Mouse (Mus musculus): ENCODE results near the gene Ednra. TPM values are rescaled to one million over a fixed set of nuclear protein-coding genes. Genes with fewer than 3 reads are reported as not detected.
A peak's percentile ranks its signal among the peaks of the same experiment; 100 is the strongest.

The Ednra gene
- 1 to 10 TPM; 4.5 to 6.4 TPM for total RNA-seq (2021)
- long read RNA-seq, experiment 1, partial matches to known transcripts: 1 of 3 reads
- long read RNA-seq, experiment 1, other reads (novel, unspliced or antisense): 0 of 3 reads
- long read RNA-seq, experiment 2, partial matches to known transcripts: 2 of 4 reads
- long read RNA-seq, experiment 2, other reads (novel, unspliced or antisense): 0 of 4 reads

DNA sequence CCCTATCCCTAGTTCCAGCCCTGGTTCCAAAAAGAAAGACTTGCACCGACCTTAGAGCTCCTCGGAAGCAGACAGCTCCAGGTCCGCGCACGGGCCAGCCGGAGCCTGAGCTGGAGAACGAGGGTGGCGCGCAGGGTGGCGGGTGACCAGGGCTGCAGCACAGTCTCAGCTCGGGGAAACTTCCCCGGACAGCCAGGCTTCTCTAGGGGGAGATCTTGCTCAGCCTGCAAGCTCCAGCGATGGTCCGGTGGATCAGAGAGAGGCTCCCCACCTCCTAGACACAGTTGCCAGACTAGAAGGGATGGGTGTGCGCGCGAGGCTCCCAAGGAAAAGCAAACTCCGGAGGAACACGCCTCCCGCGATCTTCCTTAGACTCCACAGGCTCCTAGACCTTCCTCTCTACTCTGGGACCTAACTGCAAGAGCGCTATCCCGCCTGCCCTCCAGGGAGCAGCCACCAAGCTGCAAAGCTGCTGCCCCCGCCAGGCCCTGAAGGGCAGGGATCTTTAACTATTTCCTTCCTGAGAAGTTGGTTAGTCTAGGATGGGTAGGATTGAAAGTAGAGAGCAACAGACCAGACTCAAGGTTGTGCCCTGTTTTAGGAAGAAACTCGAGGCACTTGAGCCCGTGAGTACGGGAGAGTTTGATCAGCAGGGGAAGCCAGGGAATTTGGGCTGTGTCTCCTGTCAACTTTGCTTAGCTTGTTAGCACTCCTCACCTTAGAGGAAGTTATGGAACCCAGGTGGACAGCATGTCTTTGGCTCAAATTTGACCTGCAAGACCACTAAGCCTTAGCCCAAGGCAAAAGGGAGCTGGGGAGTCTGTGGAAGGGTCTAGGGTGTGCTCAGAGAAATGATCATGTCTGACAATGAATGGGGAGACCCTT is at the start of gene Ednra:
Gene Ednra, minus strand, starts transcription at position 419 of the 885 bp plus-strand sequence.
- peak; percentile 51 for TF ChIP-seq CTCF (conservative IDR thresholded peaks at IDR 0.05)
- Histone ChIP-seq H3K4me3 (peak within 1 kb of the TSS; percentile 53), H3K27ac (peak within 1 kb of the TSS; percentile 81)
- DNase-seq (ENCODE audit: low spot score in 2 of 2): peak in 1 of 2 experiments; percentile 3

DNA sequence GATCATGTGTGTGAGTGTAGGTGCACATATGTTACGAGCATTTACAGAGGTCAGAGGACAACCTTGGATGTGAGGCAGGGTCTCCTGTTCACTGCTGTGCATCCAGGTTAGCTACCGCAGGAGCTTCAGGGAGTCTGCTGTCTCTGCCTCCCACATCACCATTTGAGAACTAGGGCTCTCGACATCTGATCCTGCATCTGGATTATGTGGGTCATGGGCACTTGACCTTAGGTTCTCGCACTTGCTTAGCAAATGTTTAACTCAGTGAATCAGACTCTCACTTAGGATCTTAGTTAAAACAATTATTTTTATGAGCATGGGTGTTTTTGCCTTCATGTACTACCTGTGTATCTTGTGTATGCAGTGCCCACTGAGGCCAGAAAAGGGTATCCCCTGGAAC is 49.6 kb upstream of the Ednra start:
- DNase-seq (ENCODE audit: low spot score in 2 of 2): no peak
- H3K27ac ChIP-seq: no peak overlapping the region
- no peak overlapping the region for H3K4me3 ChIP-seq
- no peak for TF ChIP-seq CTCF (conservative IDR thresholded peaks at IDR 0.05)

DNA sequence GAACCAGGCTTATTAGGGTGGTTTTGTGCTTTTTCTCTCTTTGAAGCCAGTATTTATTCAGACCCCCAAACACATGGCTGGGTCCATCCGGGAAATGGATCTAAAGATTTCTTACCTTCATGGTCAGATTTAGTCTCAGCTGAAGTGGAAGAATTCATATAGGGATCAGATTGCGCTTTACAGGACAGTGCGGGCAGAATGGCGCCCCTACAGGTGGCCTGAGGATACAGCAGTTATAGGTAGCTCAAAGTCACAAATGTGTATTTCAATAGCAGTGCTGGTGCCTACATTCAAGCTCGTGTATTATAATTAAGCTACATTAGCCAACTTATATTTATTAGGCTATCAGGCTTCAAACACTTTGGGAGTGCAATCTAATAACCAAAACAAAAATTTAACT is 49.0 kb upstream of the Ednra start:
- peak; percentile 70 for TF ChIP-seq CTCF (conservative IDR thresholded peaks at IDR 0.05)
- H3K4me3 ChIP-seq: no peak overlapping the region
- DNase-seq (ENCODE audit: low spot score in 2 of 2): no peak
- H3K27ac ChIP-seq: no peak overlapping the region

DNA sequence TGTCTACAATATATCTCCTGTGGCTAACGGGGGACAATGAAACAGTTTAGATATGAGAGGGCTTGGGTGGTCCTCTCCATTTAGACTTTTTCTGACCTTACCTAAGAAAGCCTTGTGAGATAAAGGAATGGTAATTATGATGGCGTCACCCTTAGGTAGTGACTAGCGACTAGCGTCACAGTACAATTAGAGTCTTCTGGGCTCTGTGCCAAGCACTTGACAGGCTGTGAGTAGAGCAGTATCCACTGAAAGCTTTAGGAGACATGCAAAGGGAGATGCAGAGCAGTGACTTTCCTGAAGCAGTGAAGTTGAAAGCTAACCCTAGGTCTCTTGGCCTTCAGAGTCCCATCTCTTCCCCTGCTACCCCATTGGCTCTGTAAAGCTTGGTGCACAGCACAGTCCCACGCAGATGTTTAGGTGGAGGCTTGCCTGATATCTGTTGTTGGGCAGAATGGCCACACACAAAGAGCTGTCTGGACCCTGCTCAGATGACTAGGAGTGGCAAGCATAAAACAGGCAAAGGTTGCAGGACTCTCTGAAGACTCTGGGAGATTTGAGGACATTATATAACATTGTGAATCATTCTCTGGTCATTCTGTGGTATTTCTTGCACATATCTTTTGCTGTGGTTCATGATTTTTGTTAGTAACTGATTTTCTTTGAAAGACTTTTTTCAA is 48.1 kb upstream of the Ednra start:
- no peak for TF ChIP-seq CTCF (conservative IDR thresholded peaks at IDR 0.05)
- peak in 1 of 2 experiments; percentile 13 for DNase-seq (ENCODE audit: low spot score in 2 of 2)
- Histone ChIP-seq H3K27ac (no peak overlapping the region), H3K4me3 (no peak overlapping the region)

DNA sequence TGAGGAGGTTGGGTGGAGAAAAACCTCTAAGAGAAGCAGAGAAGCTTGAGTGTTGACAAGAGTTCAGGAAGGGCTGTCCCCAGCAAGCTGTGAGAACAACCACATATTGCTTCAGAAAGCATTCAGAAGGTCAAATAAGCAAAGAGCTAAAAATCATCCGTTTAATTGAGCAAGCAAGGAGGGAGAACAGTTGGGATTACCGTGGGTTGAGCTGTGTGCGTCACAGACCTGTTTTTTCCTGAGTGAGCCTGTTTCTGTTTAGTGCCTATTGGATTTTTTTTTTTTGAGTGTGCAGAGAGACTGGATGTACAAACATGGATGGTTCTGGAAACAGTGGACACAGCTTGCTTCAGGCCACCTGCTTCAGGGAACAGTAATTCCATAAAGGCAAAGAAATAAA is 46.7 kb upstream of the Ednra start:
- H3K27ac ChIP-seq: no peak overlapping the region
- no peak overlapping the region for H3K4me3 ChIP-seq
- no peak for TF ChIP-seq CTCF (conservative IDR thresholded peaks at IDR 0.05)
- peak in 1 of 2 experiments; percentile 29 for DNase-seq (ENCODE audit: low spot score in 2 of 2)

DNA sequence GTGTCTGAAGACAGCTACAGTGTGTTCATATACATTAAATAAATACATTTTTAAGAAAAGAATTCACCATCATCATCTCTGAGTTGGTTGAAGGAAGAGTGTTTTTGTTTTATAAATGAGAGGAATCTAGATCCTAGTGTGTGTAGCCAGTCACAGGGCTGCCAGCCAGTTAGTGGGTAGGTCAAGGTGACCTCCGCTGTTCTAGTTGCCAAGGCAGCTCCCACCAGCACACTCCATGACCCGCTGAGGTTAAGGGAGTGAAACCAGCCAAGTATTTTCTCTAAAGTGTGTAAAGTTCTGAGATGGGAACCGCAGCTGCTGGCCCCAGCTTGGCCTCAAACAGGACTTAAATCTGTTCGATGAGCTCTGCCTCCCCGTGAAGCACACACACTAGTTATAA is 44.7 kb upstream of the Ednra start:
- DNase-seq (ENCODE audit: low spot score in 2 of 2): no peak
- H3K4me3 ChIP-seq: no peak overlapping the region
- no peak for TF ChIP-seq CTCF (conservative IDR thresholded peaks at IDR 0.05)
- H3K27ac ChIP-seq: no peak overlapping the region

DNA sequence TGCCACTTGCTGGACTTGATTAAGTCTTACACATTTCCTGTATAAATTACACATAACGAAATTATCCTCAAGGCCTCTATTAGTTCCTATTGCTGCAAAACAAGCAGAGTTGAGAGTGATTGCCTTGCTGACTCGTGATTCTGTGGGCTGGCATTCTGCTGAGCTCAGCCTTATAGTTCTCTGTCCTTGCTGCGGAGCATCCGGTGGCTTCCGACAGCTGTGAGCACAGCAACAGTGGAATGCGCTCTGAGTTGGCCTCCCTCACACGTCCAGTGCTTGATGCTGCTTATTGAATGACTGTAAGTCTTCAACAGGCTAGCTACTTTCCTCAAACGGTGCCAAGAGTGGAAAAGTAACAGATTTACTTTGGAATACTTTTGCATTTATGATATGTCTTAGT is 40.0 kb upstream of the Ednra start:
- Histone ChIP-seq H3K4me3 (no peak overlapping the region), H3K27ac (no peak overlapping the region)
- DNase-seq (ENCODE audit: low spot score in 2 of 2): no peak
- no peak for TF ChIP-seq CTCF (conservative IDR thresholded peaks at IDR 0.05)

DNA sequence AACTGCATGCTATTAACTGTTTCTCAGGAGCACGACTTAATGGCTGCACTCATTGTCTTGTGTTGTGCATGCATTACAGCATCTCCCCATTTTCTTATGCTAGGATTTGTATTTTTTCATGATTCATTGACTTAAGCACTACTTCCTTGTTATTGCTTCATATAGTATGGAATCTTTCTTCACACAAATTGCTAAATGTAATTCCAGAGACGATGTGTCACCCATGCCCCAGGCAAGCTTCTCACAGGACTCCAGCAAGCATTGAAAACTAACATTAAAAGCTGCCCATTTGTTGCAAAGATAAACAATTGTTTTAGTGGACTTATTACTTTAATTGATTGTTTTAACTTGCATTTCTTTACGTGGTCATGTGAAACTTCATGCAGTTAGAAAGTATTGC is 38.7 kb upstream of the Ednra start:
- TF ChIP-seq CTCF (conservative IDR thresholded peaks at IDR 0.05): no peak
- H3K27ac ChIP-seq: no peak overlapping the region
- no peak overlapping the region for H3K4me3 ChIP-seq
- DNase-seq (ENCODE audit: low spot score in 2 of 2): no peak

DNA sequence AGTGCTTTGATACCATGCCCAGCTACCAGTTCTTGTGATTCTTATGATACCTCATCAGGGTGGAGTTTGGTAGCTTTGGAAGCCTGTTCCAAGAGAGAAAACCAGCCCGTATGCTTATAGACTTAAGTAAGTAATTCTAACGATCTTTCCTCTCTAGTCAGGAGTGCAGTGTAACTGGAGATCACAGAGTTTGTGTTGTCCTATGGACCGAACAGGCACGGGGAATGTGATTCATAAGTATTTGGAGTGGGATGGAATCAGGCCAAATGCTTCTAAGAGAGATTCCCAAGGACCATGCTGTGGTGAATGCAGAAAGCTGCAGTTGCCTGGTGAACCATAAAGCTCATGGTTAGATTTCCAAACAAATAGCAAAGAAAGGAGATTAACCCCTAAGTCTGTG is 31.2 kb upstream of the Ednra start:
- no peak overlapping the region for H3K27ac ChIP-seq
- no peak for TF ChIP-seq CTCF (conservative IDR thresholded peaks at IDR 0.05)
- DNase-seq (ENCODE audit: low spot score in 2 of 2): no peak
- H3K4me3 ChIP-seq: no peak overlapping the region

DNA sequence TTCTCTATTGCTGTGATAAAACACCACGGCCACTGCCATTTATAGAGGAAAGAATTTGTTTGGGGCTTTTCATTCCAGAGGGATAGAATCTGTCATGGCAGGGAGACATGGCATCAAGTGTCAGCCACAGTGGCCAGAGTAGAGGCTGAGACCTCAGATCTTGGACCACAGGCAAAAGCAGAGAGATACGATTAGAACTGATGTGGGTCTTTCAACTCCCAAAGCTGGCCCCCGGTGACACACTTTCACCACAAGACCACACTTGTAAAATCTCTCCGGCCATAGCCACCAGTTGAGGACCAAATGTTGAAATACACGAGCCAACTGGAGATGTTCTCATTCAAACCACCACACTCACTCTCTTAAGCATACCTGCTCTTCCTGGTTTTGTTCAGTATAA is 29.5 kb upstream of the Ednra start:
- H3K27ac ChIP-seq: no peak overlapping the region
- H3K4me3 ChIP-seq: no peak overlapping the region
- DNase-seq (ENCODE audit: low spot score in 2 of 2): no peak
- TF ChIP-seq CTCF (conservative IDR thresholded peaks at IDR 0.05): no peak

DNA sequence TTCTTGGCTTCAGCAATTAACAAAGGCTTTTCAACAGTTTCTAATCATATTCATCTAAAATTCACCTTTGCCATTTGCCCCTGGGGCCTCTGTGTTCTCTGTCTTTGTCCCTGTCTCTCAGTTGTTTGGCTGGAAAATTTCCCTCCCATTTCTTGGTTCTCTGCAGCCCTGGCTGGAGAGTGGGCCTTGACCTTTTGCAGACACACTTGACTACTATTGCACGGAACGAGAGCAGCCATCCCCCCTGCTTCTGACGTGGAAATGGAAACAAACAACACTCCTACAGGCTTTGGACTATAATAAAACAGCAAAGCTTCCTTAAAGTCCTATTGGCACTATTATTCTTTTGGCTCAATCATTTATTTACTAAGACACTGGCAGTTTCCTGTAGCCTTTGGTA is 27.8 kb upstream of the Ednra start:
- Histone ChIP-seq H3K4me3 (no peak overlapping the region), H3K27ac (no peak overlapping the region)
- no peak for TF ChIP-seq CTCF (conservative IDR thresholded peaks at IDR 0.05)
- DNase-seq (ENCODE audit: low spot score in 2 of 2): no peak

DNA sequence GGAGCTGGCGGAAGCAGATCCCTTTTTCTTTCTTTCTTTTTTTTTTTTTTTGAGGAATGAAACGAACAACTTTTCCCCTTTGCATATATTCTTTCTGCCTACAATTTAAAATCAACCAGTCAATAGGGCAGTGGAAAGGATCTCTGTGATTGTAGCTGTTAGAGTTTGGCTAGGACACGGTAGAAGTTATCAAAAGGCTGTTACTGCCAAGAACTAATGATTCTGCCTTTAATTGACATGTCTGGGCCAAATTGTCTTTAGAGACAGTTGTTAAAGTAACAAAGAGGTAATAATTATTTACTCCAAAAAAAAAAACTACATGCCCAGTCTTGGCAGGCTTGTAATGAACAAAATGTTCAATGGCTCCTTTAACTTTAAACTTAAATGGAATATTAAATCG is 26.1 kb upstream of the Ednra start:
- DNase-seq (ENCODE audit: low spot score in 2 of 2): no peak
- no peak for TF ChIP-seq CTCF (conservative IDR thresholded peaks at IDR 0.05)
- no peak overlapping the region for H3K27ac ChIP-seq
- H3K4me3 ChIP-seq: no peak overlapping the region

DNA sequence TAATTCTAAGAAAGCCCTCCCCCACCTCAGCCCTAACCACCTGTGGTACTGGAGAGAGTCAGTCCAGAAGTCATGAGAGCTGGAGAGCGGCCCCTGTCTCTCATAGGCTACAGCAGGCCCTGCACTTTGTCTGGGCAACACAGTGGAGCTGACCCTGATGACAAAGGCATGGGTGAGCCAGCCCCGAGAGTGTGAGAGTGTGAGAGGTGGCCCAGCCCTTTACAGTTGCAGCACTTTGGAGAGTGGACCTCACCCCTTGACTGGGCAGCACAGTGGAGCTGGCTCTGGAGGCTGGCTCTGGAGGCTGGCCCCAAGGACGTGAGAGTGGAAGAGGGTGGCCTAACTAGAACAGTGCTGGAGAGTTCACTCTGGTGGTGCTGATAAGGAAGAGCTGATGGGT is 20.2 kb upstream of the Ednra start:
- DNase-seq (ENCODE audit: low spot score in 2 of 2): no peak
- H3K27ac ChIP-seq: no peak overlapping the region
- TF ChIP-seq CTCF (conservative IDR thresholded peaks at IDR 0.05): no peak
- no peak overlapping the region for H3K4me3 ChIP-seq
